Mouse (Mus musculus) olfactory bulb, adult 2 months (tissue): ENCODE results near the gene C3ar1.

Experiments
- CTCF ChIP-seq: fragments of 200-500 bp; IDR thresholded peaks from 2 replicates; pipeline ENCODE4 v1.5.1; 2012; ENCODE audit warnings: low read depth, mild to moderate bottlenecking, low read length, moderate library complexity; ENCODE audit not compliant: insufficient read depth
- POLR2A ChIP-seq: fragments of 200-500 bp; IDR thresholded peaks from 2 replicates; pipeline ENCODE4 v1.6.1; 2012; ENCODE audit warnings: mild to moderate bottlenecking, low read depth, low read length, moderate library complexity; ENCODE audit not compliant: insufficient read depth

- TF ChIP-seq POLR2A (no peak), CTCF (no peak)
Observed at GRCm38 (mm10) chr6:122832880-122833279, 23.1 kb downstream of the C3ar1 start.
